In genomic region chr9:43104526-43104872, GRCm38 (mm10) we compare ENCODE assay signal across 8 mouse cellular contexts. TPM values are rescaled to one million over a fixed set of nuclear protein-coding genes. Genes with fewer than 3 reads are reported as not detected.
DNase-seq lines count a peak whose midpoint lies in the region; ATAC-seq and TF ChIP-seq lines count a peak whose summit lies in the region.

No protein-coding gene starts in this region.

- no peaks in the 10 kb centered on the region for H3K36me3 ChIP-seq in lung, embryonic 14.5 days (ENCODE audit: insufficient read depth)
- H3K36me3 ChIP-seq in forebrain, embryonic 10.5 days (replicated peaks) = peaks cover 6% of the 10 kb centered on the region; the same call in 1 of the 2 replicates
- H3K36me3 ChIP-seq in neural tube, embryonic 15.5 days = 0 out of 2 replicates have a peak, but pooled peaks cover 3% of the 10 kb centered on the region
- no peaks in the 10 kb centered on the region for H3K36me3 ChIP-seq in thymus, adult 2 months (ENCODE audit: control insufficient read depth, insufficient read depth, low read length)

- H3K4me2 ChIP-seq in lung, embryonic 14.5 days = peak overlapping the region; percentile 77
- H3K4me2 ChIP-seq in neural tube, embryonic 15.5 days = peak overlapping the region; percentile 89

- peak overlapping the region; percentile 96 for H3K4me3 ChIP-seq in lung, embryonic 14.5 days (ENCODE audit: low read depth, low read length)
- H3K4me3 ChIP-seq in forebrain, embryonic 10.5 days = peak overlapping the region; percentile 88
- H3K4me3 ChIP-seq in neural tube, embryonic 15.5 days (replicated peaks) = peak overlapping the region; percentile 74
- no peak overlapping the region for H3K4me3 ChIP-seq in thymus, adult 2 months (ENCODE audit: control insufficient read depth, insufficient read depth, low read length)

- no peak for TF ChIP-seq POLR2A in thymus, adult 2 months (IDR thresholded peaks at IDR 0.05; ENCODE audit: control insufficient read depth, extremely low read depth, insufficient read depth, low read length, poor library complexity)

- peak overlapping the region; percentile 92 for H3K9ac ChIP-seq in lung, embryonic 14.5 days
- H3K9ac ChIP-seq in neural tube, embryonic 15.5 days (replicated peaks) = peak overlapping the region; percentile 81

- 1% methylated on average over 4 of the region's 4 CpGs for WGBS in lung, embryonic 14.5 days
- 13% methylated on average over 4 of the region's 4 CpGs for WGBS in forebrain, embryonic 10.5 days
- 5% methylated on average over 4 of the region's 4 CpGs for WGBS in neural tube, embryonic 15.5 days
- 27% methylated on average over 4 of the region's 4 CpGs for WGBS in thymus, adult 2 months

- DNase-seq in lung, embryonic 14.5 days = no peak
- DNase-seq in lung, postnatal 36 days = no peak
- no peak for DNase-seq in forebrain, embryonic 10.5 days (ENCODE audit: extremely low spot score, low spot score)
- peak; percentile 35 for DNase-seq in kidney, postnatal 14 days
- DNase-seq in thymus, adult 2 months = no peak
- no peak for DNase-seq in spleen, adult 18-20 months
- DNase-seq in layer of hippocampus, adult 8-10 months (ENCODE audit: low spot score in 2 of 2) = no peak

- no peak for ATAC-seq in lung, embryonic 14.5 days (ENCODE audit: insufficient read depth)
- no peak for ATAC-seq in neural tube, embryonic 15.5 days (ENCODE audit: low FRiP score)

- H3K4me1 ChIP-seq in lung, embryonic 14.5 days (ENCODE audit: insufficient read depth) = peaks cover 10% of the 10 kb centered on the region
- H3K4me1 ChIP-seq in forebrain, embryonic 10.5 days = peaks cover 44% of the 10 kb centered on the region
- peaks cover 52% of the 10 kb centered on the region for H3K4me1 ChIP-seq in neural tube, embryonic 15.5 days
- peaks cover 7% of the 10 kb centered on the region for H3K4me1 ChIP-seq in thymus, adult 2 months (replicated peaks; ENCODE audit: control insufficient read depth, insufficient read depth, low read length)

- TF ChIP-seq CTCF in lung, embryonic 14.5 days (IDR thresholded peaks at IDR 0.05; ENCODE audit: low read depth) = no peak
- no peak for TF ChIP-seq CTCF in thymus, adult 2 months (IDR thresholded peaks at IDR 0.05; ENCODE audit: borderline replicate concordance, control insufficient read depth, extremely low read depth, insufficient read depth, low read length, poor library complexity)

- H3K27ac ChIP-seq in lung, embryonic 14.5 days (ENCODE audit: low read depth) = peak overlapping the region; percentile 96; the same call in 1 of the 2 replicates
- peak overlapping the region; percentile 95; the same call in 1 of the 2 replicates for H3K27ac ChIP-seq in forebrain, embryonic 10.5 days
- peak overlapping the region; percentile 85; the same call in 1 of the 2 replicates for H3K27ac ChIP-seq in neural tube, embryonic 15.5 days (replicated peaks)
- no peak overlapping the region for H3K27ac ChIP-seq in thymus, adult 2 months (ENCODE audit: control insufficient read depth, insufficient read depth, low read length)

- H3K9me3 ChIP-seq in lung, embryonic 14.5 days (ENCODE audit: low read depth, low read length) = no peaks in the 10 kb centered on the region
- H3K9me3 ChIP-seq in forebrain, embryonic 10.5 days = no peaks in the 10 kb centered on the region
- H3K9me3 ChIP-seq in neural tube, embryonic 15.5 days (replicated peaks) = no peaks in the 10 kb centered on the region

- H3K27me3 ChIP-seq in lung, embryonic 14.5 days (ENCODE audit: insufficient read depth, low read length) = no peaks in the 10 kb centered on the region
- no peaks in the 10 kb centered on the region for H3K27me3 ChIP-seq in forebrain, embryonic 10.5 days (ENCODE audit: poor library complexity, severe bottlenecking)
- no peaks in the 10 kb centered on the region for H3K27me3 ChIP-seq in neural tube, embryonic 15.5 days (replicated peaks)
- H3K27me3 ChIP-seq in thymus, adult 2 months (ENCODE audit: control insufficient read depth, insufficient read depth, low read length) = peaks cover 15% of the 10 kb centered on the region

RNA-seq across cellular contexts. Expression of gene Arhgef12, which starts 2.5 kb away (rescaled TPM):
- 19.1 and 24.7 TPM in 2 replicates for polyA plus RNA-seq in lung, embryonic 14.5 days (2014; fragmentation: Nextera tagmentation; extraction: Ambion mirVana)
- polyA plus RNA-seq in forebrain, embryonic 10.5 days (2016; fragmentation: Nextera tagmentation; extraction: Ambion mirVana) = 7.0 and 9.2 TPM in 2 replicates
- polyA plus RNA-seq in neural tube, embryonic 15.5 days (2015; fragmentation: Nextera tagmentation; extraction: Ambion mirVana) = 19.9 and 23.2 TPM in 2 replicates
- polyA plus RNA-seq in thymus, adult 2 months (2012; rRNA removed) = 5.7 and 7.1 TPM in 2 replicates
- 100 to 1,000 TPM; 144 to 165 (median 151) TPM for total RNA-seq in layer of hippocampus, adult 8-10 months (2022)

RNA-seq across cellular contexts. Expression of gene Tmem136, which starts 11.9 kb away (rescaled TPM):
- polyA plus RNA-seq in lung, embryonic 14.5 days (2014; fragmentation: Nextera tagmentation; extraction: Ambion mirVana) = 5.3 and 5.9 TPM in 2 replicates
- polyA plus RNA-seq in forebrain, embryonic 10.5 days (2016; fragmentation: Nextera tagmentation; extraction: Ambion mirVana) = 11.4 and 12.9 TPM in 2 replicates
- polyA plus RNA-seq in neural tube, embryonic 15.5 days (2015; fragmentation: Nextera tagmentation; extraction: Ambion mirVana) = 9.3 and 11.0 TPM in 2 replicates
- 0.19 and 0.59 TPM in 2 replicates for polyA plus RNA-seq in thymus, adult 2 months (2012; rRNA removed)
- 10 to 100 TPM; 18.5 to 22.9 (median 19.5) TPM for total RNA-seq in layer of hippocampus, adult 8-10 months (2022)
